Mouse (Mus musculus) megakaryocyte, embryonic 14.5 days (primary cell): Measurements from ENCODE around the gene Stox2.

Experiments
- FLI1 ChIP-seq: IDR thresholded peaks from 2 replicates; pipeline ENCODE4 v1.6.1; 2012; ENCODE audit warnings: low read length, inconsistent platforms, mixed read lengths
- GATA1 ChIP-seq: IDR thresholded peaks from 3 replicates; pipeline ENCODE4 v1.6.1; 2012; ENCODE audit warnings: mixed read lengths, low read length, inconsistent platforms, borderline replicate concordance

- TF ChIP-seq FLI1 = no peak
- no peak for TF ChIP-seq GATA1
These were observed 72.4 kb downstream of the Stox2 start for GRCm38 (mm10) chr8:47373757-47374156.
